Mouse (Mus musculus) ovary, adult 18-20 months (tissue): ENCODE measurements around the gene Rinl.
A peak's percentile ranks its signal among the peaks of the same experiment; 100 is the strongest.

Experiments used
- DNase-seq: peaks from one replicate; pipeline ENCODE4 v3.0.0; 2022; ENCODE audit warnings: low spot score, mixed read lengths

Gene Rinl

DNA sequence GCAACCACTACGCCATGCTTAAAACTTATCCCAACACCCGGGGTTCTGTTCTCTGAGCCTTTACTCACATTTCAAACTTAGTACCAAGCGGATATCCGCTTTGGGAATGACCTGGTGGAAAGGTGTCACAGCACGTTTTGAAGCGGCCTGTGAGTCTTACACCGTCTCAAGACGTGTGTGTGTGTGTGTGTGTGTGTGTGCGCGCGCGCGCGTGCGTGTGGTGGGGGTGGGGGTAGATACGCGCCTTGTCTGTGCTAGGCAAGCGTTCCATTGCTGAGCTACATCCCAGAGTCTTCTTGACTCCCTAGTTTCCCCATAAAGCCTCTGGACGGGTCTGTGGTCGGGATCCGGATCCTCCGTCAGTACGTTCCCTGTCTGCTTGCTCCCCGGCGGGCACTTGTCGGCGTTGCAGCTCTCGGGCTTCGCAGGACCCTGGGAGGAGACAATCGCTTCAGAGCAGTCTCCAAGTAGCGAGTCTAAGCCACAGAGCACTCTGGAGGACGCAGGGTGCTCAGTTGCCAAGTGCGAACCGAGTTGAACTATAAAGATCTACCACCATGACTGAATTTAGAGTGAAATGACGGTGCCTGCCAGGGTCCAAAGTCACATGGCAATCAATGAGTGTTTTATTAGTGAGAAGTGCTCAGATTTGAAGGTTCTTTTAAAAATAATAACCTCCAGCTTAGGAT, 20.8 kb downstream of the Rinl start:
- no peak for DNase-seq

DNA sequence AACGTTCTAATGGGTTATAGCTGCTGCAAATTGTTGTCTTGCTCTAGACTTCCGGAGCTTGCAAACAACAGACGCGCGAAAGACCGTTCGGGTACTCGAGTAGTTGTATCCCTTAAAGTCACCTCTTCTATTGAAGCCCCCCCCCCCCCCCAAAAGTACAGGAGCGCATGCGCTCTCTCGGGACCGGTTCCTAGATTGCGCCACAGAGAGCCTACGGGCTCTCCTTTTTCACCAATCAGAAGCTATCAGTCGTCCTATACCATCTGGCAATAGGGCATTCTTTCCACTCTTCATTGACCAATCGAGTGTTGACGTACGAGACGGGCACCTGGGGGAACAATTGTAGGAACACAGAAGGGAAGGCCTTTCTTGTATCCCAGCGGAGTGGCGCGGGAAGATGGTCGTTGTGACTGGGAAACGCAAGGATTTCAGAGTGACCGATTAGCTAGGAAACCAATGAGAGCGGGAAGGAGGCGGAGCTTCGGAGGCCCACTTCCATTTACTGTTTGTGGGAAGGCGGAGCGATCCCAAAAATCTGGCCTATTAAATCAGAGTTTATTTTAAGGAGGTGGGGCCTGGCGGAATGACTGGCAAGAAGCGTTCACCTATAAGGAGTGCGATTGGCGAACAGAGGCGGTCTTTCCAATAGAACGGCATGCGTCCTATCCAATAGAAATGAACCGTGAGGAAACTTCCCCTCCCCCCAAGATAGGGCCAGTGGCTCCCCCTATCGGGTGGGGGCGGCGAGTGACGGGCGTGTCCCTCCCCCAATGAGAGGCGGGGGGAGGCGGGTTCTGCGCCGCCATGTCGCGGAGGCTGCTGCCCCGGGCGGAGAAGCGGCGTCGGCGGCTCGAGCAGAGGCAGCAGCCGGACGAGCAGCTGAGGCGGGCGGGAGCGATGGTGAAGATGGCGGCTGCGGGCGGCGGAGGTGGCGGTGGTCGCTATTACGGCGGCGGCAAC, 21.6 kb downstream of the Rinl start:
- peak; percentile 98 for DNase-seq

DNA sequence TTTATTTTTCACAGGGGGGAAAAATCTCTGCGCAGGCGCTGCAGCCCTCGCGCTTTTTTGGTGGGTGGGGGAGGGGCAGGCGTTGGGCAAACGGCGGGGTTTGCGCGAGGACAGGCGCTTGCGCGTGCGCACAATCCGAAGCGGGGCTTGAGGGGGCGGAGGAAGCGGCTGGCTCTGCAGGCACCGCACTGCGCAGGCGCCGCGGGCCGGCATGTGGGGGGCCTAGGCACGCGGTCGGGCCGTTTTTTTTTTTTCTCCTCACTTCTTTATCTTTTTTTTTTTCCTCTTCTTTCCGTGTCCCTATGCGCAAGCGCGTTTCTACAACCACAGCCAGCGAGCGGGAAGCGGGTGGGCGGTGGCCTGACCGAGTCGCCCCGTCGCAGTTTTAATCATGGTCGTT, 22.5 kb downstream of the Rinl start:
- DNase-seq = peak; percentile 92

DNA sequence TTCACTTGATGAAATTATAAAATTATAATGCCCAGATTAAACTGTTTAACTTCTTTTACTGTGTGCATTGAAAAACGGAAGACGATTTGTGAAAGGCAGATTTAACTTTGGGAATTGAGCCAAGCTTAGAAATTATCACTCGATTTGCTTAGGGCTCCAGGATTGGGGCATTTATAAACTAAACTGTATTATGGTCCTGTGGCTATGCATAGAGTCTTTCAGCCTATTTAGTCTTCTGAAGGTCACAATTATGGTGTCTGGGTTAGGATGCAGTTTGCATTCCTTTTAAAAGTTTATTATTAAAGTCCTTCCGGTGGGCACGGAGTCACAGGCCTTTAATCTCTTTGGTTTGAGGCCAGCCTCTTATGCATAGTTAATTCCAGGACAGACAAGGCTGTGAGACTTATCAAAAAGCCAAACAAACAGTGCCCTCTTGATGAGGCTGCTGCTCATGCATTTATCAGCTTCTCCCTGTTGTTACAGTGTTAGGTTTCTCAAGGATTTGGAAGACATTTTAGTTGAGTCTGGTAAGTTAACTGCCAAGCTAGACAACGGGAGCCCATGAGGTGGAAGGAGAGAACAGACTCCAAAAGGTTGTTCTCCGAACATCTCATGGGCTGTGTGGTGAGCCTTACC, 23.0 kb downstream of the Rinl start:
- DNase-seq = no peak

DNA sequence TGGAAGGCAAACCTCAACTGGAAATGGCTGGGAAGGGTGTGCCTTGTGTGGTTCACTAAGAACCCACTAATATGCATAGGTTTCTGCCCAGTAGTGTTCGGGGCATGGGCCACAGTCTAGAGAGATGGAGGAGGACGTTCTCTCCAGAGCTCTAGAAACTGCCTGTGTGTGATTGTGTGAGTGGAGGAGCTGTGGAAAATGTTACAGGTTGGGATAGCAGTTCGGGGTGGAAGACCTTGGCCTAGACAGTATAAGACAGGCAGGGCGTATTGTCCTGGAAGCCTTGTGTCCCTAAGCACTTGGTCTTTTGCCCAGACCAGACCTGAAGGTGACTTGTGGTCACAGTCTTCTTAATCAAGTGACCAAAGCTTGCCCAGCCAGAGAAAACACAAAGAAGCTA, 23.7 kb downstream of the Rinl start:
- DNase-seq = no peak

DNA sequence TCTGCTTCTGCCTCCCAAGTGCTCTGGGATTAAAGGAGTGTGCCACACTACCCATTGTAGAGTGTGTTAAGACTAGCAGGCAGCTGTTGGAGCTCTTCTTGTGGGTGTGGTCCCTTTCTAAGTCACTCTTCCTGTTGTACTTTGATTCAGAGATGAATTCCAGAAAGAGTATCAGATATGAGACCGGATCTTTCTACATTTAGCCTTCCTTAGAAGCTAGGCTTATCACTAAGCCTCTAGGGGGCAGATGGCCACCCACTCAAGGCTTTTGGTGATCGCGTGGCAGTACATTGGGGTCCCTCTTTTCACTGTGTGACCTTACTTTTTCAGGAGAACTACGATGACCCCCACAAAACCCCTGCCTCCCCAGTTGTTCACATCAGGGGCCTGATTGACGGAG, 24.2 kb downstream of the Rinl start:
- DNase-seq = no peak

DNA sequence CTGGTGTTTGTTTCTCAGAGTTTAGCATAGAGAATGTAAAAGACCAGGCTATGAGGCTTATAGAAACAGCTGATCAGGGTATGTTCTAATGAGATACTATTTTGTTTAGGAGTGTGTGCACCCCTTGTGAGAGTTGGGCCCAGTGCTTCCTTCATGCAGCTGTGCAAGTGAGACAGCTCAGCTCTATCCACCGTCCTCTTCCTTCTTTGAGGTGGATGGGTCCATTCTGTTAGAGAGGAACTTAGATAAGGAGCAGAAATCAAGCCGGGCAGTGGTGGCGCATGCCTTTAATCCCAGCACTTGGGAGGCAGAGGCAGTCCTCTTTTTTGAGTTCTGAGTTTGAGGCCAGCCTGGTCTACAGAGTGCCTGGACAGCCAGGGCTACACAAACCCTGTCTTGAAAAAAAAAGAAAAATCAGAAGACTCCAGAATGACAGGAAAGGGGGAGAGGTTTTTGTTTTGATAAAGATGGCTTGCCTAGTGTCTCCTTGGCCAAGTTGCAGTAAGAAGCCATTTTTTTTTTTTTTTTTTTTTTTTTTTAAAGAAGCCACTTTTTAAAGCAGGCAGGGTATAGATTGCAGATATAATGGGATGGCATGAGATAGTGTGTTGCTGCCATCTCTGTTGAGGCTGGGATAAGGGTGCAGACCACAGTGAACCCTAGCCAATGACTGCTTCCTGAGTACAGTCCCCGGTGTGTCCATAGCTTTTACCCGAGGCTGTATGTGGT, 25.7 kb downstream of the Rinl start:
- DNase-seq = no peak

DNA sequence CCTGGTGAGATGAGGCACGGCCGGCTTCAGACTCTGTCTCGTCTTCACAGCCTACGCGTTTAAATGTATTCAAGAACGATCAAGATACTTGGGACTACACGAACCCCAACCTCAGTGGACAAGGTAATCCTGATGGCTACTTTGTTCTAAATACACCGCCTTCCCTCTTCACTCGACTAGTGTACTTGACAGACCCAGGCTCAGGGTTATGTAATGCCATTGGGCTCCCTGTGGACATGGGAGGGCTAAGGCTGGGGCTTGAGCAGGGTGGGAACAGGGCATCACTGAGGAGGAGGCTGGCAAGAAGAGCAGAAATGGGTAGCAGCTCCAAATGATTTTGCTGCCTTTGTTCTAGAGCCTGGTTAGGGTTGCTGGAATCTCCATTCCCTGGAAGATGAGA, 26.5 kb downstream of the Rinl start:
- no peak for DNase-seq

DNA sequence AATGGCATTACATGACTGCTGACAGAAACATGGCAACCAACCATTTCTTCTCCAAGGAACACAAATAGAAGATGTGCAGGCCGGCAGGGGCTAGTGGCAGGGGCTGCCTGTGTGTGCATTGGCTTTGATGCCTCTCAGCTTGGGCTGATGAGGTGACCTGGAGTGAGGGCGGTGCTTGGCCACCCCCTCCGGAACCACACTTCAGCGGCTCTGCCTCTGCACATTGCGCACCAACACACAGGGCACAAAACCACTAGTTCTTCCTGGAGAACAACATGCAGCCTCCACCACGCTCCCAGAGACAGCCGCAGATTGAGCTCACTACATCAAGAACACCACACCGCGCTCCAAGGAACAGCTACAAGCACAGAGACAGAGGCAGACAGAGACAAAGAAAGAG, 27.4 kb downstream of the Rinl start:
- no peak for DNase-seq

DNA sequence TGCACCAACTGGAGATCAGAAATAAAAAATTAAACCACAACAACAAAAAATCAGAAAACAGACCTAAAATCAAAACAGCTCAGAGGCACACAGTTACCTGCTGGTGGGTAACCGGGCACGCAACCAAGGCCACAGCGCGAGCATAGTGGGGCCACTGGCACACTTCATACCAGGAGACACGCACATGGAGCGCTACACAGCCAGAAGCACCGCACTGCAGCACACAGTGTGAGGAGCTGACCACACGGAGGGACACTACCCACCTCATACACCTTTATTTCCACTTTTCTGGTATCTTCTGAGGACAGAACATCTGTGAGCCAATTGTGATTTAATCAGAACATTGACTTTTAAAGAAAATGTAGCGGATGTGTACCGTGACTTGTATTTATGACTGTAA, 28.2 kb downstream of the Rinl start:
- no peak for DNase-seq

DNA sequence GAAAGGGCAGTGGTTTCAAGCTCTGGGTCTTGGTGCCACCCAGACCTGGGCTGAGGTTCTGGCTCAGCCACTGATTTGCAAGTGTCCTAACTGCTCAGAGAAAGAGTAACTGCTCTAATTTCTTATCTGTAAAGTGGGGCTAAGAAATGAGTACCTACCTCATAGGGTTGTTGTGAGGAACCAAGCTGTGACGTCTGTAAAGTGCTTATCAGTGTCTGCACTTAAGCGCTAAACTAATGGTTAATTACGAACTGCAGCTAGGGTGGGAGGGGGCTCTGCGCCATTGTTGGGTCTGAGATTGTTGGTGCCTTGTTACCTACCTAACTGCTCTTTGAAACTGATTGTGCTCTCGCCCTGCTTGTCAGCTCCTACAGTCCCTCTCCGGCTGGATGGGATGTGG, 28.8 kb downstream of the Rinl start:
- no peak for DNase-seq

DNA sequence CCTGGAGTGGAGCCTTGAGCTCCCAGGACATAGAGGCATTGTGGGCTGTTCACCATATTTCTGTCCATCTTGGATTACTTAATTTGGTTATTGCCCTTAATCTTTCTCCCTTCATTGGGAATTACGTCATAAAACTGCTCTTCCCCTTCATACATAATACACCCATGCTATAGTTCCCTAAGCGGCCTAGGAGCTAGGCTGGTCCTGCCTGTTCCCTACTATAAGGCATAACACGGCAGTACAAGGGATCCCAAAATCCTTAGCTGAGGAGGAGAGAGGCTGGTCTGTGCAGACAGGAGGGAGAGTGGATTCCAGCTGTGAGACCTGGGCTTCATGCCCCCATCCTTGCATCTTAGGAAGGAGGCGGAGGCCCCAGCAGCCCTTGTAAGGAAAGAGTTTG, 29.2 kb downstream of the Rinl start:
- no peak for DNase-seq

DNA sequence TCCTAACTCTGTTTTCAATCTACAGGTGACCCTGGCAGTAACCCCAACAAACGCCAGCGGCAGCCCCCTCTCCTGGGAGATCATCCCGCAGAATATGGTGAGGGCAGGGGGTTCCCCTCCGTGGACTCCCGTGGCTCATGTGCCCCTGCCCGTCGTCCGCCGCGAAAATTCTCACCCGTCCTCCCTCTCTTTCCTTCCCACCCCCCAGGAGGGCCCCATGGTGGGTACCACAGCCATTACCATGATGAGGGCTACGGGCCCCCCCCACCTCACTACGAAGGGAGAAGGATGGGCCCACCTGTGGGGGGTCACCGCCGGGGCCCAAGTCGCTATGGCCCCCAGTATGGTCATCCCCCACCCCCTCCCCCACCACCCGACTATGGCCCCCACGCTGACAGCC, 29.7 kb downstream of the Rinl start:
- DNase-seq = no peak

DNA sequence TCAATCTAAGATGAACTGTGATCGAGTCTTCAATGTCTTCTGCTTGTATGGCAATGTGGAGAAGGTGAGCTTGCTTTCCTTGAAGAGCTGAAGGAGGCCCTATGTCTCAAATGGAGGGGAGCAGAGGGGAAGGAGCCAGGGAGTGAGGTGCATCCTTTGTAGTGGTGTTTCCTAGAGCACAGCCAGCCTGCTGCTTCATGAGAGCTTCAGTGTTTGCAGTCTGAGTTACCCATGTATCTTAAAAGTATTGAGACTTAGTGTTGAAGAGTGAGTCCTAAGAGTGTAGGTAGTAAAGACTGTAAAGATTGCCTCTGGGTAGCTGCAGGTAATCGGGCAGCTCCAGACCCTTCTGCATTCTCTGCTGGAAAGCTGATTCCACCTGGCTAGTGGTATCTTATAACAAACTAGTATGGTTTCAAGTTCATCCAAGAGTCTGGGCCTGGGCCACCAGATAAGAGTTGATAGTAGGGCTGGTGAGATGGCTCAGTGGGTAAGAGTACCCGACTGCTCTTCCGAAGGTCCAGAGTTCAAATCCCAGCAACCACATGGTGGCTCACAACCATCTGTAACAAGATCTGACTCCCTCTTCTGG, 30.2 kb downstream of the Rinl start:
- DNase-seq = no peak

DNA sequence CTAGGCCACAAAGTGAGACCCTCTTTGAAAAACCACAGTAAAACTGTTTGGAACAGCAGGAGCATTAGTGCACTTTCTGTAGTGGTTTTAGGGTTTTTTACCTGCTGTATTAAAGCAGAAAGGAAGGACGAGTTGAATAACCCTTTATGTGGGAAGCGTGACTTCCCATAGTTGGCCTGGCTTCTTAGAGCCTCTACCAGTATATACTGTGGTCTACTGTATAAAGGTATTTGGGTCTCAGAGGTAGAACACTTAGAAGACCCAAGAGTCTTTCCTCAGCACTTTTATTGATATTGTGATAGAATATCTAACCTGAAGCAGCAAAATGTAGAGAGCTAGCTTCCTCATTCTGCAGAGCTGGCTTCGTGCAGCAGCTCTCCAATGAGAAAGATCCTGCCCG, 30.8 kb downstream of the Rinl start:
- no peak for DNase-seq

DNA sequence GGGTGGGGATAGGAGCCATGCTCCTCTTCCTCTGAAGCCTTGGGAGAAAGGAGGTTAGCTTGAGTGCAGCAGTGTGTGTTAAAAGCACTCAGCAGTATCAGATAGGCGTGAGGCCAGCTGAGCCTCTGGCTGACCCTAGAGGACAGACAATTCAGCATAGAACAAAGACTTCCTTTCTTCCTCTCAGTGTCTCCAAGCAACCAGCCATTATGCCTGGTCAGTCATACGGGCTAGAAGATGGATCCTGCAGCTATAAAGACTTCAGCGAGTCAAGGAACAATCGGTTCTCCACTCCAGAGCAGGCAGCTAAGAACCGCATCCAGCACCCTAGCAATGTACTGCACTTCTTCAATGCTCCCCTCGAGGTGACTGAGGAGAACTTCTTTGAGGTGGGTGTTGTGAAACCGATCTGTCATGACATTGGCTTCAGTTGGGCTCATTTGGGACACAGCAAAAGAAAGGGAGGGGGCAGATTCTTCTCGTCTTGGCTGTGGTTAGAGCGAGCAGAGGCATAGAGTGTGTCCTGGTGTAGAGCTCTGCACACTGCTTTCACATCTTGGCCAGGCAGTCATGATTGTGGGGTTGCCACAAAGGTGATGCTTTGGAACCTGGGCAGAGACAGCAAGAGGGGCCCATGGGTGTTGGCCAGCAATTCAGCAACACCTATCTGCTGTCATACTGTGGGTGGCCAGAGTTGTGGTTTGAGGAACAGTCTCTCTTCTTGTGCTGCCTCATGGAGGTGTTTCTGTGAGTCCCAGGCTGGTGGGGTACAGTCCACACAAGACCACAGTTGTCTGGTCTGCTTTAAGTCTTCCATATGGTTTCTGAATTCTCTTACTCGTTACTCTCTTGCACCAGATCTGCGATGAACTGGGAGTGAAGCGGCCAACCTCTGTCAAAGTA, 31.8 kb downstream of the Rinl start:
- peak; percentile 58 for DNase-seq

DNA sequence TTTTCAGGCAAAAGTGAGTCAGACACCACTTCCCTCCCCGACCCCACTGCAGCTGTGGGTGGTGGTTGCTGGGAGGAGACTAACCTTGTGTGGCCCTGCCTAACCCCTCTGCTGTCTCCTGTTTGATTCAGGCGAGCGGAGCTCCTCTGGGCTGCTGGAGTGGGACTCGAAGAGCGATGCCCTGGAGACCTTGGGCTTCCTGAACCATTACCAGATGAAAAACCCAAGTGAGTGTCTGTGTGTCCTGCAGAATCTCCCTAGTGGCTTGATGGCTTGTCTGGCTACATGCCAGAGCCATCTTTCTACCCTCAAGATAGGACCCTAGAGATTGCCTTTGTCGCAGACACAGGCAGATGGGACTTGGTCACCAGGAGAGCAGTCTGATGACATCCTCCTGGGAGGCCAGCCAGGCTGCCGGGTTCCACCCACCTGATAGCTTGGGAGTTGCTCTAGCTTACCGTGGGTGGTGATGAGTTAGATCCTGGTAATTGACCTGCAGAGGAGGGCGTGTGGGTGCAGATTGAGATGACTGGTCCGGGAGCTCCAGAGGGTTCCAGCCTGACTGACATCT, 32.6 kb downstream of the Rinl start:
- no peak for DNase-seq

DNA sequence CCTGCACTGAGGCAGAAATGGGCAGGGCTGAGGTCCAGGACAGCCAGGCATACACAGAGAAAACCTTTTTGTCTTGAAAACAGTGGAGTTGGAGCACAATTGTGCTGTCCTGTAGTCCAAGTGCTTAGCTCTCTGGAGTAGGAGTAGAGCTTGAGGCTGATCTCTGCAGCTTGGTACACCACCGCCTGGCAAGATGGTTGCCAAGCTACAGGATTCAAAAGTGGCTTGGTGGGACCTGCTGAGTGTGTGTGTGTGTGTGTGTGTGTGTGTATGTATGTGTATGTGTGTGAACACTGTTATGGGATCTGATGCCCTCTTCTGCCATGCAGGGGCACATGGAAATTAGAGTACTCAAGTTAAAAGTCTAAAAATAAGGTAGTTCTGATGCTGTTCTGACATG, 33.8 kb downstream of the Rinl start:
- DNase-seq = no peak

DNA sequence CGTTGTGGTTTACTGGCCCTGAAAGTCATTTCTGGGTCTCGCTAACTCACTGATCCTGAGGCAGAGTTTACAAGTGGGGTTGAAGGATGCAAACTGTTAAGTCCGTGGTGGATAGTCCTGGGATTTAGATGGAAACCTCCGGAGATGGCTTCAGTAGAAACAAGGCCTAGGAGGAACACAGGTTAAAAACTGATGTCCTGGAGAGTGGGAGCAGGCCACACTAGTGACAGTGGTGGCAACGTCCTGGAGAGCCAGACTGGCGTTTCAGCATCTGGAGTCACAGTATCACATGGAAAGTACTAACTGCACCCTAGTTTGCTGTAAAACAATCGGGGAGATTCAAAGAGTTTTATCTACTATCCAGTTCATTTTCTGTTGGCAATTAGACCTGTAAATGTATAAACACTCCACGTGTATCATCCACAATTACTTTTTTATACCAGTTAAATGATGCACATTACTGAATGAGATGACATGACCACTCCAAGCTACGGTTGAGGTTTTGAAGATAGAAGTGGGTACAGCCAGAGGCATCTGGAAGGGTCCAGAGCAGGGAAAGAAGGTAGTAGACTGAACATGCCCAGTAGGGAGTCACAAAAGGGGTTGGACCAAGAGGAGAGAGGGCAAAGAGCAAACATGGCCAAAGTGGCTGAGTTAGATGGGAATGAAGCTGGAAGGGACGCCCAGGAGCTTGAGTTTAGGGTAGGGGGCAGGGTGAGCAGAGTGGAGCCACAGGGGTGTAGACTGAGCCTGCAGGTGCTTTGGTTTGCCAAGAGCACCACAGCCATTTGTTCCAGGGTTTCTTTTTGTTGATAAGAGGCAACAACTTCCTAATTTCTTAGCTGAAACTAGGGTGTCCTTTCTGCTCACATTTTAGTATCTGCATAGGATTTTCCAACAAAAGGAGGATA, 34.5 kb downstream of the Rinl start:
- no peak for DNase-seq
